Mouse (Mus musculus) testis, adult 2 months (tissue): Measurements from ENCODE around the gene Trpm8.

Experiments
- CTCF ChIP-seq: fragments of 200-500 bp; IDR thresholded peaks from 2 replicates; pipeline ENCODE4 v1.5.1; 2012; ENCODE audit warnings: low read depth, mild to moderate bottlenecking, inconsistent platforms, low read length, moderate library complexity; ENCODE audit not compliant: control insufficient read depth, insufficient read depth, insufficient replicate concordance
- POLR2A ChIP-seq: fragments of 200-500 bp; IDR thresholded peaks from 2 replicates; pipeline ENCODE4 v1.6.1; 2012; ENCODE audit warnings: low read depth, mild to moderate bottlenecking, inconsistent platforms, low read length, moderate library complexity; ENCODE audit not compliant: control insufficient read depth

- TF ChIP-seq POLR2A (no peak), CTCF (no peak)
Measured at GRCm38 (mm10) chr1:88305018-88305795, 27.7 kb downstream of the Trpm8 start.
